Mouse (Mus musculus): ENCODE results near the gene Ttc9b.
"Not testable (repeated sequence)": the region's sequence is repeated elsewhere in the genome, so short reads cannot be mapped to it uniquely, and the experiment has no call there.

Gene Ttc9b

GRCm38 (mm10) chr7:27635094-27635493 lies 18.6 kb upstream of the Ttc9b start:
- not testable (repeated sequence) for ATAC-seq (ENCODE audit: low TSS enrichment)

- no peak for ATAC-seq (ENCODE audit: low TSS enrichment)
Measured at GRCm38 (mm10) chr7:27644471-27644870, 9.2 kb upstream of the Ttc9b start.

DNA sequence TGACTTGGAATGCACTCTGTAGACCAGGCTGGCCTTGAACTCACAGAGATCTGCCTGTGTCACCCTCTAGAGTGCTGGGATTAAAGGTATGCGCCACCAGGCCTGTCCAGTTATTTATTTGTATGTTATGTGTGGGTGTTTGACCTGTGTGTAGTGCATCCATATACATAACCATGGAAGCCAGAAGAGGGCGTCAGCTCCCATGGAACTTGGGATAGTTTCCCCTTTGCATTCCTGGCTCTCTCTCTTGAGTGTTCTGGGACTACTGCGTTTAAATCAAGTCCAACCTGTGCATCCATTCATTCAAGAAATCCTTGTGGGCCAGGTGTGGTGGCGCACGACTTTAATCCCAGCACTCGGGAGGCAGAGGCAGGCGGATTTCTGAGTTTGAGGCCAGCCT lies 7.2 kb upstream of the Ttc9b start:
- no peak for ATAC-seq (ENCODE audit: low TSS enrichment)

- no peak for ATAC-seq (ENCODE audit: low TSS enrichment)
Measured at GRCm38 (mm10) chr7:27647281-27648002, 6.3 kb upstream of the Ttc9b start.

- ATAC-seq (ENCODE audit: low TSS enrichment) = no peak
Measured at GRCm38 (mm10) chr7:27649723-27650122, 4.0 kb upstream of the Ttc9b start.

- 0 out of 2 replicates have a peak, but pooled peaks have one; percentile 45 for ATAC-seq (ENCODE audit: low TSS enrichment)
Measured at GRCm38 (mm10) chr7:27650949-27651348, 2.8 kb upstream of the Ttc9b start.

GRCm38 (mm10) chr7:27654607-27655276 lies 1.0 kb downstream of the Ttc9b start:
- no peak for ATAC-seq (ENCODE audit: low TSS enrichment)

DNA sequence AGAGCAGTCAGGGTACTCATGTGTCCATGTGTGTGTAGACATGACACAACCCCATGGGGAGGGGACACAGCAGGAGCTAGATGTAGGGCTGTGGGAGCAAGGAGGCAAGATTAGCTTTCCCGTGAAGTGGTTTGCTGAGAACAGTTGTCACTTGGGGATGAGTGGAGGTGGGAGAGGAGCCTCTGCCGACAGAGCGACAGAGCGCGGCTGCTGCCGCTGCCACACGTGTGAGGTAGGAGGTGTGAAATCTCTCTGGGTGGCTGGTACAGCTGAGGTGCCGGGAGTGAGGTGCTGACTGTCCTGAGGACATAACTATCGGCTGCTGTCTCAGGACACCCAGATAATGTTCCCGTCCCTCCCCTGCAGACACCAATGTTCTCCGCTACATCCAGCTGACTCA lies 1.8 kb downstream of the Ttc9b start:
- ATAC-seq (ENCODE audit: low TSS enrichment) = peak; percentile 42

DNA sequence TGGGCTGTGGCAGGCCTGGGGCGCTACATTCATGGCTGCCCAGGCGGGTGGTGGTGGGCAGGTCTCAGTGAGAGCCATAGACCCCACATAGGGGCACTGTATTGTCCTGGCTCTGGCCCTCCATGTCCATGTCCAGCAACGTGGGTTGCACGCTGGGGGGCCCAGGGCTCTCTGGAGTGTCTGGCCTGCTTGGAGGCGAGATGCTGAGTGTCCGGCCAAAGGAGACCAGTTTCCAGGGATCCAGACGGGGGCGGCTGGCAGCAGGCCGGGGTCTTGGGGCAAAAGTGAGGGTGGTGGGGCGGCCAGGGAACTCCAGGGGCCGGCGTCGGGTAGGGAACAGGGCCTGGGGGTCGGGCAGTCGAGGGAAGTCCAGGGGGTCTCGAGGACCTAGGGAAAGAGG lies 2.9 kb downstream of the Ttc9b start:
- ATAC-seq (ENCODE audit: low TSS enrichment) = no peak

GRCm38 (mm10) chr7:27657824-27658395 lies 4.2 kb downstream of the Ttc9b start:
- no peak for ATAC-seq (ENCODE audit: low TSS enrichment)

- ATAC-seq (ENCODE audit: low TSS enrichment) = peak; percentile 13; the same call in 1 of the 2 replicates
Measured at GRCm38 (mm10) chr7:27658712-27659663, 5.3 kb downstream of the Ttc9b start.

DNA sequence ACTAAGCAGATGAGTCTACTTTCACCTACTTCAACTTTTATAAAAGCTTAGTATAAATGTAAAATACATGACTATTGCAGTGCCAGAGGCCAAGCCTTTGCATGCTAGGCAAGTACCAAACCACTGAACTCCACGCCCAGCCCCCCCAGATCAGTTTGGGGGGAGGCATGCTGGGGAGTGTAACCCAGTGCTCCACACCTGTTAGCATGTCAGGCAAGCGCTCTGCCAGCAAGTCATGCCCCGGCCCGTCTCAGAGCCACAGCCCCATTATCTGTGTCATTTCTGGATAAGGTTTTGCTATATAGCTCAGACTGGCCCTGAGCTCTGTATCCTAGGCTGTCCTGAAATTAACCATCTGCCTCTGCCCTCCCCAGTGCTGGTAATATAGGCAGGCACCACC lies 8.3 kb downstream of the Ttc9b start:
- no peak for ATAC-seq (ENCODE audit: low TSS enrichment)

DNA sequence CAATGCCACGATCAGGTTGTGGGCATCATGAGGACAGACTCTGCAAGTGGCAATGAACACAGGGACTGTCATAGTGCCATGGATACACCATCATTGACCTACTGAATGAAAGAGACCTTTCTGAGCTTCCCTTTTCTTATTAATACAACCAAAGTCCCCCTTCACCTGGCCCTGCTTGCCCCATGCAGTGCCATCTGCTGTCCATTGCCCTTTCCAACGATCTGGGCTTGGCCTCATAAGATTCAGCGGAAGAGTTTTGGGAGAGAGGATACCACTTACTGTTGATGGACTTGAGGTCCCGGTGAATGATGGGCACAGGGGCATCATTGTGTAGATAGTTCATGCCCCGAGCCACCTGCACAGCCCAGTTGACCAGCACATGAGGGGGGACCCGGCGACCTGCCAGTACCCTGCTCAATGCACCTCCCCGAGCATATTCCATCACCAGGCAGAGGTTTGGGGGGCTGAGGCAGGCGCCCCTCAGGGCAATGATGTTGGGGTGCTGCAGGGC lies 19.4 kb downstream of the Ttc9b start:
- ATAC-seq (ENCODE audit: low TSS enrichment) = no peak

DNA sequence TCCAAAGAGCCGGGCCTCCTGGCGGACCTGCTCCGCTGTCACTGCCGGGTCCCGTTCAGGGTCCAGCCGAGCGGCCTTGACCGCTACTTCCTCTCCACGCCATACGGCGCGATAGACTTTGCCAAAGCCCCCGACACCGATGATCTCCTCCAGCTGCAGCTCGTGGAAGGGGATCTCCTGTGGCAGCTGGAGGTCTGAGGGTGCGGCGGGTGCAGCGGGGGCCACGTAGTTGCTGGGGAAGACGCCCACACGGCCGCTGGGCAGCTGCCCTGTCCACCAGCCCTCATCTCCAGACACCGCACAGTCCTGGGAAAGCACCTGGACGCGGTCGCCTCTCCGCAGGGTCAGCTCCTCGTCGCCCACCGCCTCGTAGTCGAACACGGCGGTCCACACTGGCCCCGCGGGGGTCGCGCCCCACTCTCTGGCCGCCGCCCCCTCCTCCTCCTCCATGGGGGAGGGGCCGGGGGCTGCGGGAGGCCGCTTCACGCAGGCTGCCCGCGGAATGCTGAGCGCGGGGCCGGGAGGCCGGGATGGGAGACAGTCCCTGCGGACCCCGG lies 19.9 kb downstream of the Ttc9b start:
- ATAC-seq (ENCODE audit: low TSS enrichment) = 0 out of 2 replicates have a peak, but pooled peaks have one; percentile 4

- peak; percentile 48; the same call in 1 of the 2 replicates for ATAC-seq (ENCODE audit: low TSS enrichment)
Measured at GRCm38 (mm10) chr7:27674195-27674521, 20.4 kb downstream of the Ttc9b start.

GRCm38 (mm10) chr7:27674522-27675221 lies 21.0 kb downstream of the Ttc9b start, which contains the start of gene Map3k10:
Gene Map3k10 (minus strand): TSS chr7:27674598.
- peak; percentile 97 for ATAC-seq (ENCODE audit: low TSS enrichment)

DNA sequence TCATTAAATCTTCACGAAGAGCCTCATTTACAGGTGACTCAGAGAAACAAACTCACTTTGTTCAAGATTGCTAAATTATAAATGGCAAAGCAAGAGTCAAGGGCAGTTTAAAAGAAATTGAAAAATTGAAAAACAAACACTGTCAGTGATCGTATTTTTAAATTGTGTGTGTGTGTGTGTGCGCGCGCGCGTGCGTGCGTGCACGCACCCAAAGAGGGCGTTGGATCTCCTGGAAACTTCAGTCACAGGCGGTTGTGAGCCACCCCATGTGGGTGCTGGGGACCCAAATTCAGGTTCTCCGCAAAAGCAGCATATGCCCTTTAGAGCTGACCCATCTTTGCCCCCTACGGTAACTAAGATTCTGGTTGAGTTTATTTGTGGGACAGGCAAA lies 21.5 kb downstream of the Ttc9b start:
- ATAC-seq (ENCODE audit: low TSS enrichment) = no peak

DNA sequence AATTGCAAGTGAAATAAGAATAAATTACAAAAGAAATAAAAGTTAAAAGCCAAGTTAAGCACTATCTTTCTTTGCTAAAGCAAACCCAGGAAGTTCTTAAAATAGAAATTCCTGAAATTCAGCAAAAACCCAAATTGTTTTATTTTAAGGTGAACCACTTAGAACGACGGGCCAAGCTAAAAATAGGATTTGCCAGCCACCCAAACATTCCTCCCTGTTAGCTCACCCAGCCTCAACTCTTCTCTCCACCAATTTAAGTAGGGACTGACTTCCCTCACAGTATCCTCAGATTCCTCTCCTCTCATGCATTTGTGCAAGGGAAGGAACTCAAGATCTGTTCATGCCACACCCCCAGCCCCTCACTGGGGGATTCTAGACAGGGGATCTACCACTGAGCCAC lies 29.5 kb downstream of the Ttc9b start:
- no peak; the same call in 1 of the 2 replicates for ATAC-seq (ENCODE audit: low TSS enrichment)

- no peak for ATAC-seq (ENCODE audit: low TSS enrichment)
Measured at GRCm38 (mm10) chr7:27685220-27685619, 31.5 kb downstream of the Ttc9b start.

GRCm38 (mm10) chr7:27685681-27686080 lies 32.0 kb downstream of the Ttc9b start:
- no peak for ATAC-seq (ENCODE audit: low TSS enrichment)

DNA sequence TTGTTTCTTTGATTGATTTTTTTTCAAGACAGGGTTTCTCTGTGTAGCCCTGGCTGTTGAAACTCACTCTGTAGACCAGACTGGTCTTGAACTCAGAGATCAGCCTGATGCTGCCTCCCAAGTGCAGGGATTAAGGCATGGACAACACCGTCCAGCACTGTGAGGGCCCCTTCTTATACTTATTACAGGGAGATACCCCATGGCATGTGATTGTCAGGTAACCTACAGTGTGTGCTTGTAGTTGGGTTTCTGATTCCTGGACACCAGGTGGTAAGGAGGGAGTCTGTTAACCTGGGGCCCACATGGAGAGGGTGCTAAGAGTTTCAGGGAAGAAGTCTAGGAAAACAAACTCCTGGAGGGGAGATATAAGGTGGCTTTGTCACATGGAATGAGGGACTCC lies 33.3 kb downstream of the Ttc9b start:
- ATAC-seq (ENCODE audit: low TSS enrichment) = no peak

Measured in frontal cortex, adult (tissue).